Mouse (Mus musculus) forebrain, embryonic 16.5 days (tissue): ENCODE data around the gene Cfdp1. TPM values are rescaled to one million over a fixed set of nuclear protein-coding genes. Genes with fewer than 3 reads are reported as not detected.
A peak's percentile ranks its signal among the peaks of the same experiment; 100 is the strongest.

Experiments
- ATAC-seq: fragments of 200-750 bp; cut with Nextera tagmentation; 2 replicates; pipeline ENCODE4 v1.8.0; 2017; ENCODE audit warnings: mild to moderate bottlenecking, moderate library complexity
- H3K27ac ChIP-seq: fragments of 300-500 bp; sonication (generic); 2 replicates; pipeline ENCODE4 v1.5.1; 2014; ENCODE audit warnings: low read length, control low read depth
- H3K27me3 ChIP-seq: fragments of 300-500 bp; sonication (generic); replicated peaks from 2 replicates; pipeline ENCODE4 v1.6.1; 2014; ENCODE audit warnings: low read length; ENCODE audit not compliant: control insufficient read depth, insufficient read depth
- H3K36me3 ChIP-seq: fragments of 300-500 bp; sonication (generic); 2 replicates; pipeline ENCODE4 v1.6.1; 2014; ENCODE audit not compliant: control insufficient read depth, insufficient read depth
- H3K4me1 ChIP-seq: fragments of 300-500 bp; sonication (generic); replicated peaks from 2 replicates; pipeline ENCODE4 v1.6.1; 2014; ENCODE audit warnings: low read length; ENCODE audit not compliant: control insufficient read depth, insufficient read depth
- H3K4me2 ChIP-seq: fragments of 300-500 bp; sonication (generic); 2 replicates; pipeline ENCODE4 v1.6.1; 2014; ENCODE audit warnings: mild to moderate bottlenecking, low read length, control low read depth
- H3K4me3 ChIP-seq: fragments of 300-500 bp; sonication (generic); replicated peaks from 2 replicates; pipeline ENCODE4 v1.5.1; 2014; ENCODE audit warnings: mild to moderate bottlenecking, low read length, control low read depth
- H3K9ac ChIP-seq: fragments of 300-500 bp; sonication (generic); replicated peaks from 2 replicates; pipeline ENCODE4 v1.6.1; 2014; ENCODE audit warnings: low read depth, low read length, control low read depth
- H3K9me3 ChIP-seq: fragments of 300-500 bp; sonication (generic); 2 replicates; pipeline ENCODE4 v1.6.1; 2016; ENCODE audit warnings: low read length; ENCODE audit not compliant: control insufficient read depth
- WGBS: fragments of 180-500 bp; shearing (Covaris S2); extraction: QIAGEN DNeasy Blood & Tissue Kit; methylation state at CpG from one replicate; pipeline ENCODE4 v1.1.7; 2014; 5-methylcytosine and 5-hydroxymethylcytosine counted together
- polyA plus RNA-seq: library from polyadenylated mRNA; unstranded; fragments of >200 nt; fragmentation: Nextera tagmentation; extraction: Ambion mirVana; gene quantifications from 2 replicates; pipeline ENCODE4 v1.2.1, GENCODE M21; 2015

Cfdp1 gene
- polyA plus RNA-seq, 1 experiment from 2014 or later, result 190 TPM

GRCm38 (mm10) chr8:111743101-111743791 lies 110.8 kb downstream of the Cfdp1 start:
- peaks cover 62% of the 10 kb centered on the region for H3K4me1 ChIP-seq
- WGBS, result 2% methylated on average over 36 of the region's 44 CpGs
- H3K4me3 ChIP-seq, result peak overlapping the region; percentile 90
- H3K27ac ChIP-seq, result peak overlapping the region; percentile 82
- no peaks in the 10 kb centered on the region for H3K9me3 ChIP-seq
- peak overlapping the region; percentile 85 for H3K4me2 ChIP-seq
- H3K9ac ChIP-seq, result peak overlapping the region; percentile 91
- peak; percentile 5 for ATAC-seq
- no peaks in the 10 kb centered on the region for H3K36me3 ChIP-seq
- H3K27me3 ChIP-seq, result no peaks in the 10 kb centered on the region

- Histone ChIP-seq H3K9me3 (no peaks in the 10 kb centered on the region), H3K4me1 (peaks cover 62% of the 10 kb centered on the region), H3K9ac (peak overlapping the region; percentile 91), H3K4me3 (peak overlapping the region; percentile 90), H3K4me2 (peak overlapping the region; percentile 85), H3K36me3 (no peaks in the 10 kb centered on the region), H3K27me3 (no peaks in the 10 kb centered on the region), H3K27ac (peak overlapping the region; percentile 82)
- ATAC-seq, result peak; percentile 39; the same call in 1 of the 2 replicates
- 12% methylated on average over 11 of the region's 11 CpGs for WGBS
These were observed 111.6 kb downstream of the Cfdp1 start for GRCm38 (mm10) chr8:111742261-111743037.

GRCm38 (mm10) chr8:111741556-111741955 lies 112.5 kb downstream of the Cfdp1 start:
- Histone ChIP-seq H3K4me2 (peak overlapping the region; percentile 85), H3K4me3 (peak overlapping the region; percentile 90), H3K4me1 (peaks cover 71% of the 10 kb centered on the region), H3K36me3 (no peaks in the 10 kb centered on the region), H3K9me3 (no peaks in the 10 kb centered on the region), H3K27ac (0 out of 2 replicates have a peak overlapping the region, but pooled peaks have one; percentile 13), H3K9ac (peak overlapping the region; percentile 91), H3K27me3 (no peaks in the 10 kb centered on the region)
- no peak for ATAC-seq
- WGBS, result 56% methylated on average over 6 of the region's 6 CpGs

- Histone ChIP-seq H3K4me3 (no peak overlapping the region), H3K9ac (0 out of 2 replicates have a peak overlapping the region, but pooled peaks have one; percentile 19)
- WGBS, result 84% methylated on average over 8 of the region's 8 CpGs
These were observed 113.1 kb downstream of the Cfdp1 start for GRCm38 (mm10) chr8:111740994-111741393.

GRCm38 (mm10) chr8:111740301-111740711 lies 113.8 kb downstream of the Cfdp1 start:
- no peak overlapping the region for H3K27ac ChIP-seq
- no peak overlapping the region for H3K4me2 ChIP-seq
- peaks cover 74% of the 10 kb centered on the region for H3K4me1 ChIP-seq
- WGBS, result 75% methylated on average over 7 of the region's 7 CpGs
- no peak for ATAC-seq
- no peaks in the 10 kb centered on the region for H3K36me3 ChIP-seq
- H3K4me3 ChIP-seq, result no peak overlapping the region
- 0 out of 2 replicates have a peak overlapping the region, but pooled peaks have one; percentile 19 for H3K9ac ChIP-seq
- H3K27me3 ChIP-seq, result no peaks in the 10 kb centered on the region
- no peaks in the 10 kb centered on the region for H3K9me3 ChIP-seq

More at GRCm38 (mm10) chr8:111740994-111741393, 113.1 kb downstream of the Cfdp1 start:
- Histone ChIP-seq H3K36me3 (no peaks in the 10 kb centered on the region), H3K9me3 (no peaks in the 10 kb centered on the region), H3K27ac (no peak overlapping the region), H3K4me2 (0 out of 2 replicates have a peak overlapping the region, but pooled peaks have one; percentile 85), H3K27me3 (no peaks in the 10 kb centered on the region), H3K4me1 (peaks cover 74% of the 10 kb centered on the region)
- ATAC-seq, result no peak

GRCm38 (mm10) chr8:111739604-111740003 lies 114.5 kb downstream of the Cfdp1 start:
- H3K4me1 ChIP-seq, result peaks cover 74% of the 10 kb centered on the region
- no peak overlapping the region for H3K27ac ChIP-seq
- no peaks in the 10 kb centered on the region for H3K27me3 ChIP-seq
- H3K4me2 ChIP-seq, result no peak overlapping the region
- no peak for ATAC-seq
- H3K9ac ChIP-seq, result no peak overlapping the region
- H3K9me3 ChIP-seq, result no peaks in the 10 kb centered on the region
- H3K4me3 ChIP-seq, result no peak overlapping the region
- 52% methylated on average over 7 of the region's 7 CpGs for WGBS
- no peaks in the 10 kb centered on the region for H3K36me3 ChIP-seq

GRCm38 (mm10) chr8:111738867-111739266 lies 115.2 kb downstream of the Cfdp1 start:
- no peak overlapping the region for H3K4me3 ChIP-seq
- no peaks in the 10 kb centered on the region for H3K9me3 ChIP-seq
- H3K9ac ChIP-seq, result no peak overlapping the region
- 78% methylated on average over 6 of the region's 6 CpGs for WGBS
- ATAC-seq, result no peak
- H3K4me1 ChIP-seq, result peaks cover 74% of the 10 kb centered on the region
- H3K36me3 ChIP-seq, result no peaks in the 10 kb centered on the region
- H3K27me3 ChIP-seq, result no peaks in the 10 kb centered on the region
- H3K4me2 ChIP-seq, result no peak overlapping the region
- H3K27ac ChIP-seq, result no peak overlapping the region

GRCm38 (mm10) chr8:111736321-111736720 lies 117.8 kb downstream of the Cfdp1 start:
- Histone ChIP-seq H3K4me3 (no peak overlapping the region), H3K9me3 (no peaks in the 10 kb centered on the region), H3K36me3 (no peaks in the 10 kb centered on the region), H3K27ac (peak overlapping the region; percentile 13), H3K9ac (no peak overlapping the region), H3K27me3 (no peaks in the 10 kb centered on the region), H3K4me2 (no peak overlapping the region), H3K4me1 (peaks cover 81% of the 10 kb centered on the region)
- 28% methylated on average over 7 of the region's 7 CpGs for WGBS
- ATAC-seq, result 0 out of 2 replicates have a peak, but pooled peaks have one; percentile 16

- Histone ChIP-seq H3K27ac (no peak overlapping the region), H3K4me1 (peaks cover 81% of the 10 kb centered on the region), H3K27me3 (no peaks in the 10 kb centered on the region), H3K9me3 (no peaks in the 10 kb centered on the region), H3K4me3 (no peak overlapping the region), H3K9ac (no peak overlapping the region), H3K36me3 (no peaks in the 10 kb centered on the region), H3K4me2 (no peak overlapping the region)
- WGBS, result 81% methylated on average over 4 of the region's 4 CpGs
- no peak for ATAC-seq
These were observed 118.3 kb downstream of the Cfdp1 start for GRCm38 (mm10) chr8:111735791-111736190.
